Mouse (Mus musculus): ENCODE data around the gene 4933407L21Rik.

4933407L21Rik gene

DNA sequence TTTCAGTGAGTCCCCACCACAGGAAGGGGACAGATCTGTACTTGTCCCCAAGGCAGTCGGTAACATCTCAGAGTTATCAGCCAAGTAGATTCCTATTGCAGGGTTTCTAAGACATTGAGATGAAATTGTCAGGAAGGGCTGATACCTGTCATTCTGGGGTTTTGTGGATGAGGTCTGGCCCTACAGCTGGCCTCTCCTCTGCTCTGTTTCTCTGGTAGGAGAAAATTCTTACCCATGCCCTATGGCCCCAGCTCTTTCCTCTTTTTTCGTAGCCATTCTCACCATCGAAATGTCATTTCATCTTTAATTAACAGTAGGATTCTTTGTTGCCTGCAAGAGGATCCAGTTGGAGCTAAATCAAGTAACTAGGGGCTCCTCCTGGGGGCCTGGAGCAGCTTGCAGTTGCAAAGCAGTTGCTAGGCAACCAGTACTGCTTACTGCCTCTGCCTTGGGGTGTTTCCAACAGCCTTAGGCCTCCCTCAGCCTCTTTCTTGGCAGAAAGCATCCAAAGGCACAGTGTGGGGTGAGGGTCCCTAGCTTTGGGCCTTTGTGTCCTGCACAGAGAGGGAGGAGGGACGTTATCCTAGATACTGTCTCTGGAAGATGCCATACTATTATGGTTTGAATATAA, at the start of gene 4933407L21Rik:
Gene 4933407L21Rik, plus strand, starts transcription at position 427 of the 631 bp plus-strand sequence.
- no peak for DNase-seq

DNA sequence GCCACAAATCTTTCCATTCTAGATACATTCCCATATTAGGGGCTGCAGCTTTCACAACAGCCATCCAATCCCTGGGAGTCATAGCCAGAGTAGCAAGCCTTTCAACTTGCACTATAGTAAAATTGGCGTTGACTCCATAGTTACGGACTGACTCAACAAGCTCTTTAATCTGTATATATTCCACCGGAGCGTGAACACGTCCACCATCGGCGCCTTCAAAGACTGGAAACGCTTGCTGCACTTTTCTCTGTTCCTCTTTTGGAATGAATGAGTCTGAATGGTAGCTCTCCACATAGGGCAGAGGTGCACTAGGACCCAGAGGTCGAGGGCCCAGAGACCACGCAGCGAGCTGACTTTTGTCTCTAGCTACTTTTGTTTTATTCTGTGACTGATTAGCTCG, 46.3 kb upstream of the 4933407L21Rik start:
- DNase-seq, result no peak

GRCm38 (mm10) chr1:85887221-85887620, 41.1 kb upstream of the 4933407L21Rik start:
- no peak for DNase-seq

DNA sequence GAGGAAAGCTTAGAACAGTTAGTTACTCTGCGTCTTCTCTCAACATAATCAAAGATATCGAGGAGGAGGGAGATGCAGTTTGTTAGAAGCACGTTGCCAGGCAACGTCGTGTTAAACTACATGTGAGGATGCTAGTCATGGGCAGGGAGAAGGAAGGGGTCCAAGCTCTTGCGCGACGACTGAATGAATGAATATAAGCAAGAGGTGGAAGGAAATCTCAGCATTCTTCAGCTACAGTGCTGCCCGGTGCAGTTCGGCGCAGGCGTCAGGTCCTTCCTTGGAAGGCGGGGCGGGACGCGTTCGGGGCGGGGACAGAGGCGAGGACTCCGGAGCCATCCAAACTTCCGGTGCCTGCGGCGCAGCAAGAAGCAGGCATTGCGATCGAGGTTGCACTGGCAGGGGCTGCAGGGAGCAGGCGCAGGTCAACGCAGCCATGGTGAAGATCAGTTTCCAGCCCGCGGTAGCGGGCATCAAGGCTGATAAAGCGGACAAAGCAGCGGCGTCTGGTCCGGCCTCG, 34.0 kb upstream of the 4933407L21Rik start, which contains the start of gene Itm2c:
Gene Itm2c, plus strand, starts transcription at position 51 of the 517 bp plus-strand sequence.
- peak; percentile 88 to 94 for DNase-seq

DNA sequence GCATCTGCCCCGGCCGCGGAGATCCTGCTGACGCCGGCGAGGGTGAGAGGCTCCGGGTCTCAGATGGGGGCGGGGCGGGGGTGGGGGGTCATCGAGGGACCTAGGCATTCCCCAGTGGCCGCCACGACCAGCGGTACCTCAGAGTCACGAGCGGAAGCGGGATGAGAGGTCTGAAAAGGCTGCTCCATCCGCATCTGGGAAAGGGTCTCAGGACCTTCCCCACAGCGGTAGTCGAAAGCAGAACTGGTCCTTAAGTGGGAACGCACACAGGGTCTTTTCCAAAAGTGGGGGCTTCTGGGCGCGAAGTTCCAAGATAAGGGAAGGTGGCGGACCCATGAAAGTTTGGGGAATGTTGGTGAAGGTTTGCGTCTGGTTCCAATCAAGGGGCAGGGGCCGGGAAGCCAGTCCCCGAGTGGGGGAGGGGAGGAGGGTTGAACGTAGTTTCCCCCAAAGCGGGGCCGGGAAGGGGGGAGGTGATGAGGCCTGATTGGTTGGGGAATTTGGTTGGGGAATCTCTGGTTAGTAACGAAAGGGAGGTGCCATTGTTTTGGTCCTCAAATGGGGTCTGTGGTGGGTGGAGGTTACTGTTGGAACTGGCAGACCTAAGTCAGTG, 33.4 kb upstream of the 4933407L21Rik start:
- DNase-seq, result peak in 1 of 2 experiments; percentile 53

GRCm38 (mm10) chr1:85895391-85895837, 32.9 kb upstream of the 4933407L21Rik start:
- DNase-seq, result peak; percentile 62 to 73

DNA sequence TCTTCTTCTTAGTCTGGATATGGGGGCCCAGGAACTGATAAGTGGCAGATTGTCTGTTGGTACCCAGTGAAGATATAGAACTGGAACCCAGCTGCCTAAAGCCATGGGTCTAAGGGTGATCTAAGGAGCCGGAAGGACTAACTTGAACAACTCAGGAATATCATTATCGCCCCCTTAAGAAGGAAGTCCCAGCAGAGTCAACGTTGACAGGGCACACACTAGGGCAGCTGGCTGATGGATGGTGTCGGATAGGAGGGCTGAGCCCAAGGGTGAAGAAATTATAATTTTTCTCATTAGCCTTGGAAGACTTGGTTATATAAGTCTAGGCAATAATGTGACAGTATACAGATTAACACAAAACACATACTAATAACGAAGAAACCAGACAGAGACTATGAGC, 32.2 kb upstream of the 4933407L21Rik start:
- DNase-seq, result no peak

DNA sequence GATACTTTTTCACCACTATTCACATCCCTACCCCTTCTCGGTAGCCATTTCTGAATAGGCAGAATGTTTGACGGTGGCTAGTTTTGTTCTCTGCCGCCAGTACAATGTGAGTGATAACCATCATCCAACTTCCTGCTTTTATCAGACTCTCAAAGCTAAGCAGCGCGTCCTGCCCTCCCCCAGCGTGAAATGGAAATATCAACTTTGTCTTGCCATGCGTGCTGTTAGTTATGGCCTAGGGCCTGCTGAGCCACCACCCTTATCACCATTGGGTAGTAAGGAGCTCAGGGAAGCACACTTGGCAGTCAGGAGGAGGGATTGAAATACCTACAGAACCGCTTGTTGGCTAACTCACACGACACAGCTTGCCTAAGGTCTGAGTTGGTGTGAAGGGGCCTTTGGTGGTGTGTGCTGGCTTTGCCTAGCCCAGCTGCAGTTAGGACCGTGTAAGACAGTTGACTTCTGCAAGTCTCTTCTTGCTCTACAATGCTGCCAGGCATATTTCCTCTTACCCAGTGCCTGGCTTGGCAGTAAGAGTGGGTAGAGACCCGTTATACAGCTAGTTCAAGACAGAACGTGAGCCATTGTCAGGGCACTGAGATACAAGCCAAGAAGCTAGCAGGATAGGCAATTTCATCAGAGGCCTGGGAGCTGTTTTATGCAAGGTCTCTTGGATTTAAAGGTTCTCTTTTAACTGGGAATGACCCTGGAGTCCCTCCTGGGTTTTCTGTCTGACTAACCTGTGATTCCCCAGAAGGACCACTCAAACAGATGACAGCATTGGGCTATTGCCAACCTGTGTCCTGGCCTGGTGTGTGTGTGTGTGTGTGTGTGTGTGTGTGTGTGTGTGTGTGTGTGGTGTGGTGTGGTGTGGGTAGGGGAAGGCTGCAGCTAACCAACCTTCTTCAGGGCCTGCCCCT, 31.2 kb upstream of the 4933407L21Rik start:
- no peak for DNase-seq

DNA sequence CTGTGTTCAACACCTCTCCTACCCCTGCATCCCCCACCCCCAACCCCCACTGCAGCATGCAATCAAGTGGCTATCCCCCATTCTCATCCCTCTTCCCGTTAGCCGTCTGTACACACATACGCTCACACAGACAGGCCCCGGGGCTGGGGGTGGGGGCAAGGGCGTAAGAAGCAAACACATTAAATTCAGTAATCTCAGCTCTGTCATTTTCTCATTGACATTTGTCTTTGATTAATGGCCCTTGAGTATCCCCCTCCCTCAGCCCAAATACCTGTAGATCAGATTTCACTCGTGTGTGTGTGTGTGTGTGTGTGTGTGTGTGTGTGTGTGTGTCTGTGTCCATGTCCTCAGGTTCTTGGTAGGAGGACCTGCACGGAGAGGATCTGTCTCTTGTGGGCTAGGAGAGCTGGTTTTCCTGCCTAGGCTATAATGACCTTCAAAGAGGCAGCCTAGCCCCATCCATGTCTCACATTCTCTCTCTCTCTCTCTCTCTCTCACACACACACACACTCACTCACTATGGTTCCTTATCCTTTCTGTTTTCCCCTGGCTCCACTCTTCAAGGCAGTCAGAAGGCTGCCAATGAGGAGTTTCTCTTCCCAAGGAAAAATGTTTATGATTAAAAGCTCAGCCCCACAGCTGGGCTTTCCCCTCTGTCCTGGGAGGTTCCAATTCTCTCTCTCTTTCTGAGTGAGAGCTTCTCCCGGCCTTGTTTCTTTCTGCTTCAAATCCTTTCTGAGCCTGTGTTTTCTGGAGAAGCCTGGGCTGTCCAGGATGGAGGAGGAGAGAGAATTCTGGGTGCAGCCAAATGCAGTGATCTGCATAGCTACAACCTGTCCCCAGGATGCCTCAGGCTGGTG, 30.2 kb upstream of the 4933407L21Rik start:
- DNase-seq, result no peak

DNA sequence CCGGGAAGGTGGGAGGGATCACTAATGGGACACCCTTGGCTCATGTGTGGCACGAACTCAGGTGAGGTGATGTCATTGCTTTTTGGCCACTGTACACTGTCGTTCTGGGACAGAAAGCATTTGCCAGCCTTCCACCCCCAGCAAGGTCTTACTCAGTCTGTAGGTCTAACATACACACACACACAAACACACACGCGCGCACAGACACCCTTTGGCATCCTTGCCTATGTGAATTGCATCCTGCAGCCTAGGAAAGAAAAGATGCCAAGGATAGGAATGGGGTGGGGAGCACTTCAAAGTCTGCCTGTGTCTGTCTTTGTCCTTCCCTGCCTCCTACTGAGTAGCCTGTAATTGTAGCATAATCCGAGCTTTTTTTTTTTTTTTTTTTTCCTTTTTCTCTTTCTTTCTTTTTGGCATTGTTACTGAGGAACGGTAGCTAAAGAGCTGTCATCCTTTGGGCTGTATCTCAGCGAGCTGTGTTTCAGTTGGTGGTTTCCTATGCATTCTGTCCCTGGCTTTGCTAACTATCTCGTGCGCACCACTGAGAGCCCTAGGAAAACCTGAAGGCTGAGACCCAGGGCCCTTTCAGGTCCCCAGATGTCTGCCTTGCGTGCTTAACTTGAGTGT, 29.4 kb upstream of the 4933407L21Rik start:
- no peak for DNase-seq

DNA sequence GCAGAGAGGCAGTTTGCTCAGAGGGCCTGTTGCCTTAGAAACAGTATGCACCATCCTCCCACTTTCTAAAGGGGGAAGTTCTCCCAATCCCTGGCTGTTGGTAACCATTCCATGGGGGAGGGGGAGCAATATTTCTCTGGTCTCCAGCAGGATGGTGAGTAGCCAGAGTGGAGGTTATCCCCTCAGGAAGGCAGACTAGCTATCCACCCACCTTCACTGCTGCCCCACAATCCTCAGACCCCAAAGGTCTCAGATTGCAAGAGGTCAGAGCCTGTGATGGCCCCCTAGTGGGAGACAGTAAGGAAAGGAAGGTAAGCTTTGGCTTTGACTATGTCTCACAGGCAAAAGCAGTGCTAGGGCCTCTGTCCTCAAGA, 28.9 kb upstream of the 4933407L21Rik start:
- DNase-seq, result no peak

GRCm38 (mm10) chr1:85900521-85901333, 27.6 kb upstream of the 4933407L21Rik start:
- DNase-seq, result no peak

GRCm38 (mm10) chr1:85901516-85902107, 26.7 kb upstream of the 4933407L21Rik start:
- no peak for DNase-seq

DNA sequence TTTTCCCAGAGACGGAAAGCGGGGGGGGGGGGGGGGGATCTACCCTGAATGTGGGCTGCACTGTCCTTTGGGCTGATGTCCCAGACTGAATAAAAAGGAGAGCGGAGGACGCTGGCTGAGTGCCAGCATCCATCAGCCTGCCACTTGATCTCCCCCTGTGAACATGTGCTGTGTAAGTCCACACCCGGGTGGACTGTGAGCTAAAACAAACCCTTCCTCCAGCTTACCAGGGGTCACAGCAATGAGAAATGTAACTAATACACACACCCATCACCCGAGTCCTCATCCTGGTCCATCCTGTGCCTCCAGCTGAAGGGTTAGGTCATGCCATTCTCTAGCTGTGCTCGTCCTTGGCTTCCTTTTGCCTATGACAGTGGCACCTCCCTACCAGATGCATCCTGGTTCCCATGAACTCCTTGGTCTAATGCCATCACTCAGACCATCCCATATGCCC, 26.1 kb upstream of the 4933407L21Rik start:
- DNase-seq, result peak in 1 of 2 experiments; percentile 45

DNA sequence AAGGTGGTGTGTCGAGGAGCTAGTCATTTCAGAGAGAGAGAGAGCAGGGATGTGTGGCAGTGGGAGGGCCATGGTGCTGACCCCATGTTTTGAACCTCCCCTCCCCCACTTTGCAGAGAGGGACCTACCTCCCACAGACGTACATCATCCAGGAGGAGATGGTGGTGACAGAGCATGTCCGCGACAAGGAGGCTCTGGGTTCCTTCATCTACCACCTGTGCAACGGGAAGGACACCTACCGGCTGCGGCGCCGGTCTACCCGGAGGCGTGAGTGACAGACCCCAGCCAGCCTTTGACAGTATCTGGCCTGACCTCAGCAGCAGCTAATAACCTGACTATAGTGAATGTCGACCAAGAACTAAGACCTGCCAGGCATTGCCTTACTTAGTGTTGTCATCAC, 21.4 kb upstream of the 4933407L21Rik start:
- DNase-seq, result no peak

- peak in 1 of 2 experiments; percentile 10 for DNase-seq
These were observed 19.3 kb upstream of the 4933407L21Rik start for GRCm38 (mm10) chr1:85908754-85909590.

- no peak for DNase-seq
These were observed 15.1 kb upstream of the 4933407L21Rik start for GRCm38 (mm10) chr1:85913078-85913755.

DNA sequence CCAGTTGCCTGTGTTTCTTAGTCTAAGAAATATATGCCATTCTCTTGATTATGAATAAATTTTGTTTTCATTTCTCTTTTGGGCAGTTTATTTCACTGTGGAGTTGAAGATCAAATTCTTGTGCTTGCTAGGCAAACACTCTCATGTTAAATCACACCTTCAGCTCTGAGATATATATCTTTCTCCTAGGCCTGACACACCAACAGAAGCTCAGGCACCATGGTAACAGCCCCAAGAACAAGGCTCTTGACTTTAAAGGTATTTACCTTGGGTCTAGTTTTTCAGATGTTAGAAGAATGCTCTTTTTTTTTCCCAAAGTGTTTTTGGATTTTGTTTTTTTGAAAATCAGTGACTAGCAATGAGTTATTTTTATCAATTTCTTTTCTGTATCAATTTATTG, 12.4 kb upstream of the 4933407L21Rik start:
- no peak for DNase-seq
